Mouse (Mus musculus): ENCODE measurements around the gene Gatb.

GRCm38 (mm10) chr3:85542765-85543164, 31.2 kb upstream of the Gatb start:
- TF ChIP-seq GATA1 (IDR thresholded peaks at IDR 0.05; ENCODE audit: borderline replicate concordance, low read length) (no peak), FLI1 (IDR thresholded peaks at IDR 0.05; ENCODE audit: low read length) (no peak)
